Mouse (Mus musculus): Measurements from ENCODE around the gene Grik4.

DNA sequence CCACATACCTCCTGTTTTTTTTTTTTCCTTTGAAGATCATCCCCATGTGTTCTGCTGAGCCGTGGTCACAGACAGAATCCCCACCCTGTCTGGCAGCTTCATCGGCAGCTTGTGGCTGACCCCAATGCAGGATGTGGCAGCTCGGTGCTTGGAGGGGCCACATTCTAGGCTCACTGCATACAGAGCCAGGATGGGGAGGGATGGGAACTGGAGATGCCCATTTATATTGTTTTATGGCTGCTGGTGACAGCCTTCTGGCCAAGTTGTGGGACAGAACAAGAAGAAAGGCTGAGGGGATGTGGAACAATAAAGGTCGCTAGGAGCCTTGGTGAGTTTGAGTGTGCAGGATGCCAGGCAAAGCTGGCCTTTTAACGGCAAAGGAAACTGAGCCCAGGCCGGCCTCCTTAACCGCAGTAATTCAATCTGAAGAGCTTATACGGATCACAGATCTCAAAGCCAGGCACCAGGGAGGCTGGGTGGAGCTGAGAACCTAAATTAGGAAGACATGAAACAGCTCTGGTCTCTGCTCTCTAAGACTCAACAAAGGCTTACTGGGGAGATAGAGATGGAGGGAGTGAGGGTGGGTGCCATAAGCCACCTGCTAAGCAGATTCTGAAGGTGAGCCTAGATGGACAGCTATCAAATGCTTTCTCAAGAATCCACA, 241.0 kb downstream of the Grik4 start:
- TF ChIP-seq POLR2A (IDR thresholded peaks at IDR 0.05; ENCODE audit: low read depth, low read length), result no peak
- TF ChIP-seq CTCF (IDR thresholded peaks at IDR 0.05; ENCODE audit: extremely low read depth, insufficient read length, insufficient replicate concordance, low read depth, low read length), result no peak
